Mouse (Mus musculus) heart, embryonic 14.5 days (tissue): ENCODE results near the gene Cdt1. TPM values are rescaled to one million over a fixed set of nuclear protein-coding genes. Genes with fewer than 3 reads are reported as not detected.

Source experiments
- ATAC-seq: fragments of 200-750 bp; cut with Nextera tagmentation; 2 replicates; pipeline ENCODE4 v1.8.0; 2017; ENCODE audit warnings: low read depth, moderate TSS enrichment; ENCODE audit not compliant: insufficient number of reproducible peaks, insufficient read depth, low FRiP score
- H3K27ac ChIP-seq, 2 experiments: fragments of 200-500 bp in 1 of 2; fragments of 300-500 bp in 1 of 2; sonication (generic) in 1 of 2; replicated peaks in 1 of 2; 2 replicates each; pipeline ENCODE4 v1.5.1; 2012 to 2014; ENCODE audit warnings: low read depth in 2 of 2, low read length in 2 of 2, control low read depth in 1 of 2, mild to moderate bottlenecking in 1 of 2, mixed read lengths in 1 of 2; ENCODE audit not compliant: control insufficient read depth in 1 of 2, insufficient read depth in 1 of 2
- H3K27me3 ChIP-seq: fragments of 300-500 bp; sonication (generic); 2 replicates; pipeline ENCODE4 v1.6.1; 2014; ENCODE audit warnings: mild to moderate bottlenecking, low read length, control low read depth; ENCODE audit not compliant: control insufficient read depth, insufficient read depth
- H3K36me3 ChIP-seq: fragments of 300-500 bp; sonication (generic); 2 replicates; pipeline ENCODE4 v1.6.1; 2014; ENCODE audit warnings: mild to moderate bottlenecking, control low read depth, low read length, mixed read lengths; ENCODE audit not compliant: control insufficient read depth, insufficient read depth
- H3K4me1 ChIP-seq, 2 experiments: fragments of 200-500 bp in 1 of 2; fragments of 300-500 bp in 1 of 2; sonication (generic) in 1 of 2; 2 replicates each; pipeline ENCODE4 v1.6.1; 2012 to 2014; ENCODE audit warnings: low read length in 2 of 2, control low read depth in 1 of 2, mixed read lengths in 1 of 2; ENCODE audit not compliant: control insufficient read depth in 2 of 2, insufficient read depth in 2 of 2
- H3K4me2 ChIP-seq: fragments of 300-500 bp; sonication (generic); 2 replicates; pipeline ENCODE4 v1.6.1; 2014; ENCODE audit warnings: mild to moderate bottlenecking, low read length
- H3K4me3 ChIP-seq, 2 experiments: fragments of 200-500 bp in 1 of 2; fragments of 300-500 bp in 1 of 2; sonication (generic) in 1 of 2; 2 replicates each; pipeline ENCODE4 v1.5.1; 2012 to 2014; ENCODE audit warnings: low read length in 2 of 2, mild to moderate bottlenecking in 2 of 2, control low read depth in 1 of 2, low read depth in 1 of 2, moderate library complexity in 1 of 2; ENCODE audit not compliant: control insufficient read depth in 1 of 2, insufficient read depth in 1 of 2
- H3K9ac ChIP-seq: fragments of 300-500 bp; sonication (generic); 2 replicates; pipeline ENCODE4 v1.6.1; 2014; ENCODE audit warnings: mild to moderate bottlenecking, low read length
- H3K9me3 ChIP-seq: fragments of 300-500 bp; sonication (generic); 2 replicates; pipeline ENCODE4 v1.6.1; 2016; ENCODE audit warnings: low read length, control low read depth; ENCODE audit not compliant: control insufficient read depth
- WGBS: fragments of 180-500 bp; shearing (Covaris S2); extraction: QIAGEN DNeasy Blood & Tissue Kit; methylation state at CpG from one replicate; pipeline ENCODE4 v1.1.7; 2014; 5-methylcytosine and 5-hydroxymethylcytosine counted together
- polyA plus RNA-seq: library from polyadenylated mRNA; unstranded; fragments of >200 nt; fragmentation: Nextera tagmentation; extraction: Ambion mirVana; gene quantifications from 2 replicates; pipeline ENCODE4 v1.2.1, GENCODE M21; 2014

Gene Cdt1
- polyA plus RNA-seq, 1 experiment from 2014 or later: 23.2 TPM

- WGBS: under 1% methylated on average over 42 of the region's 43 CpGs
- H3K4me1 ChIP-seq: peaks cover 30 to 36% of the 10 kb centered on the region in 2 experiments
- H3K9ac ChIP-seq: peak overlapping the region; percentile 91
- H3K27ac ChIP-seq: peak overlapping the region; percentile 58 to 86
- no peaks in the 10 kb centered on the region for H3K9me3 ChIP-seq
- ATAC-seq: no peak
- H3K36me3 ChIP-seq: no peaks in the 10 kb centered on the region
- H3K4me3 ChIP-seq: peak overlapping the region; percentile 67 to 77
- H3K4me2 ChIP-seq: peak overlapping the region; percentile 92
- H3K27me3 ChIP-seq: no peaks in the 10 kb centered on the region
Measured at GRCm38 (mm10) chr8:122550995-122551264, 16.9 kb upstream of the Cdt1 start.

- Histone ChIP-seq H3K9ac (peak within 1 kb of the TSS; percentile 91), H3K4me1 (peaks cover 27 to 32% of the 10 kb centered on the region in 2 experiments), H3K27me3 (no peaks in the 10 kb centered on the region), H3K4me2 (peak within 1 kb of the TSS; percentile 92), H3K9me3 (no peaks in the 10 kb centered on the region), H3K27ac (peak within 1 kb of the TSS; percentile 58 to 86), H3K36me3 (no peaks in the 10 kb centered on the region), H3K4me3 (peak within 1 kb of the TSS; percentile 67 to 77)
- 11% methylated on average over 53 of the region's 56 CpGs for WGBS
- ATAC-seq: peak; percentile 77
Measured at GRCm38 (mm10) chr8:122551265-122552051, 16.4 kb upstream of the Cdt1 start, which contains the start of gene Piezo1. Gene Piezo1, minus strand, starts transcription at chr8:122551329.

GRCm38 (mm10) chr8:122554786-122555185 is 13.0 kb upstream of the Cdt1 start:
- no peak for ATAC-seq

GRCm38 (mm10) chr8:122556030-122557009 is 11.5 kb upstream of the Cdt1 start:
- Histone ChIP-seq H3K36me3 (no peaks in the 10 kb centered on the region), H3K27me3 (no peaks in the 10 kb centered on the region), H3K4me1 (peaks cover 15 to 17% of the 10 kb centered on the region in 2 experiments), H3K4me3 (no peak overlapping the region), H3K27ac (peak overlapping the region; percentile 53 to 61), H3K4me2 (peak overlapping the region; percentile 19; the same call in 1 of the 2 replicates), H3K9me3 (no peaks in the 10 kb centered on the region), H3K9ac (no peak overlapping the region)
- WGBS: 59% methylated on average over 12 of the region's 12 CpGs
- no peak for ATAC-seq

More at GRCm38 (mm10) chr8:122554786-122555185, 13.0 kb upstream of the Cdt1 start:
- Histone ChIP-seq H3K4me3 (no peak overlapping the region), H3K9me3 (no peaks in the 10 kb centered on the region), H3K27me3 (no peaks in the 10 kb centered on the region), H3K9ac (no peak overlapping the region), H3K4me1 (peaks cover 21 to 22% of the 10 kb centered on the region in 2 experiments), H3K27ac (no peak overlapping the region), H3K36me3 (no peaks in the 10 kb centered on the region), H3K4me2 (no peak overlapping the region)
- WGBS: 59% methylated on average over 6 of the region's 6 CpGs

GRCm38 (mm10) chr8:122557248-122558038 is 10.4 kb upstream of the Cdt1 start:
- no peaks in the 10 kb centered on the region for H3K9me3 ChIP-seq
- H3K27ac ChIP-seq: peak overlapping the region in 1 of 2 experiments; percentile 61; a peak in 1 of 4 replicates
- 29% methylated on average over 10 of the region's 10 CpGs for WGBS
- H3K36me3 ChIP-seq: no peaks in the 10 kb centered on the region
- no peaks in the 10 kb centered on the region for H3K27me3 ChIP-seq
- no peak overlapping the region for H3K9ac ChIP-seq
- H3K4me1 ChIP-seq: peaks cover 14 to 17% of the 10 kb centered on the region in 2 experiments
- H3K4me3 ChIP-seq: no peak overlapping the region
- 0 out of 2 replicates have a peak, but pooled peaks have one; percentile 10 for ATAC-seq
- H3K4me2 ChIP-seq: peak overlapping the region; percentile 19; the same call in 1 of the 2 replicates

GRCm38 (mm10) chr8:122558671-122559349 is 9.0 kb upstream of the Cdt1 start:
- H3K9ac ChIP-seq: no peak overlapping the region
- 0 out of 2 replicates have a peak, but pooled peaks have one; percentile 18 for ATAC-seq
- H3K4me3 ChIP-seq: no peak overlapping the region
- H3K4me1 ChIP-seq: peaks cover 14 to 17% of the 10 kb centered on the region in 2 experiments
- no peaks in the 10 kb centered on the region for H3K9me3 ChIP-seq
- peak overlapping the region in 1 of 2 experiments; percentile 48; a peak in 2 of 4 replicates for H3K27ac ChIP-seq
- WGBS: 13% methylated on average over 9 of the region's 12 CpGs
- no peak overlapping the region for H3K4me2 ChIP-seq
- H3K36me3 ChIP-seq: no peaks in the 10 kb centered on the region
- H3K27me3 ChIP-seq: no peaks in the 10 kb centered on the region
